Mouse (Mus musculus) adrenal gland, postnatal 14 days (tissue): ENCODE data around the gene Pik3r2. TPM values are rescaled to one million over a fixed set of nuclear protein-coding genes. Genes with fewer than 3 reads are reported as not detected.
A peak's percentile ranks its signal among the peaks of the same experiment; 100 is the strongest.

ENCODE experiments used
- DNase-seq: peaks from one replicate; pipeline ENCODE4 v3.0.0; 2021; ENCODE audit warnings: mixed read lengths
- total RNA-seq: library from RNA; stranded (reverse); gene quantifications from 2 replicates; pipeline ENCODE4 v1.2.3, GENCODE M21; 2021

Gene Pik3r2
- total RNA-seq, 1 experiment from 2014 or later: 35.4 TPM

- DNase-seq: no peak
Observed at GRCm38 (mm10) chr8:70773410-70773809, 3.1 kb downstream of the Pik3r2 start.

- no peak for DNase-seq
Observed at GRCm38 (mm10) chr8:70772890-70773289, 3.6 kb downstream of the Pik3r2 start.

GRCm38 (mm10) chr8:70772075-70772474 lies 4.4 kb downstream of the Pik3r2 start:
- no peak for DNase-seq

- no peak for DNase-seq
Observed at GRCm38 (mm10) chr8:70771217-70771616, 5.3 kb downstream of the Pik3r2 start.

GRCm38 (mm10) chr8:70770748-70771147 lies 5.8 kb downstream of the Pik3r2 start:
- no peak for DNase-seq

- DNase-seq: no peak
Observed at GRCm38 (mm10) chr8:70769858-70770257, 6.7 kb downstream of the Pik3r2 start.

- DNase-seq: peak; percentile 98
Observed at GRCm38 (mm10) chr8:70769359-70769758, 7.2 kb downstream of the Pik3r2 start.

- DNase-seq: no peak
Observed at GRCm38 (mm10) chr8:70768956-70769355, 7.6 kb downstream of the Pik3r2 start.

GRCm38 (mm10) chr8:70768231-70768776 lies 8.2 kb downstream of the Pik3r2 start:
- DNase-seq: no peak

- no peak for DNase-seq
Observed at GRCm38 (mm10) chr8:70767503-70767902, 9.0 kb downstream of the Pik3r2 start.

GRCm38 (mm10) chr8:70766571-70767440 lies 9.7 kb downstream of the Pik3r2 start:
- peak; percentile 81 for DNase-seq

GRCm38 (mm10) chr8:70765838-70766570 lies 10.5 kb downstream of the Pik3r2 start:
- DNase-seq: peak; percentile 76

- DNase-seq: no peak
Observed at GRCm38 (mm10) chr8:70765329-70765728, 11.2 kb downstream of the Pik3r2 start.

GRCm38 (mm10) chr8:70764676-70765075 lies 11.8 kb downstream of the Pik3r2 start:
- DNase-seq: no peak

GRCm38 (mm10) chr8:70764026-70764425 lies 12.5 kb downstream of the Pik3r2 start:
- DNase-seq: no peak

GRCm38 (mm10) chr8:70763354-70763753 lies 13.2 kb downstream of the Pik3r2 start:
- DNase-seq: peak; percentile 81

GRCm38 (mm10) chr8:70762118-70762517 lies 14.4 kb downstream of the Pik3r2 start:
- peak; percentile 7 for DNase-seq

GRCm38 (mm10) chr8:70760775-70761406 lies 15.6 kb downstream of the Pik3r2 start, which contains the start of gene Mpv17l2:
Gene Mpv17l2, minus strand, starts transcription at chr8:70760946.
- DNase-seq: peak; percentile 97

GRCm38 (mm10) chr8:70760350-70760749 lies 16.2 kb downstream of the Pik3r2 start:
- peak; percentile 44 for DNase-seq

- DNase-seq: peak; percentile 86
Observed at GRCm38 (mm10) chr8:70758616-70759561, 17.6 kb downstream of the Pik3r2 start.

- DNase-seq: no peak
Observed at GRCm38 (mm10) chr8:70758308-70758615, 18.3 kb downstream of the Pik3r2 start.
